In genomic region chr11:83421305-83421704, GRCm38 (mm10) we compare ENCODE assay signal across 10 mouse cellular contexts. TPM values are rescaled to one million over a fixed set of nuclear protein-coding genes. Genes with fewer than 3 reads are reported as not detected.
DNase-seq lines count a peak whose midpoint lies in the region; ATAC-seq and TF ChIP-seq lines count a peak whose summit lies in the region.
"Had no signal": no experiment of that assay in that cellular context is flagged by ENCODE, and none has a peak within 500 bp of the region (broad histone marks: within the 10 kb centered on the region; RNA-seq: fewer than 3 reads in every experiment).

No protein-coding gene starts in this region.

- H3K9ac ChIP-seq in midbrain, embryonic 14.5 days (replicated peaks; ENCODE audit: low read length): no peak overlapping the region
- no peak overlapping the region for H3K9ac ChIP-seq in midbrain, embryonic 13.5 days (replicated peaks)
- no peak overlapping the region for H3K9ac ChIP-seq in lung, postnatal 0 days (replicated peaks; ENCODE audit: low read depth)
- H3K9ac ChIP-seq: embryonic facial prominence, embryonic 13.5 days; lung, embryonic 15.5 days had no signal

- no peak for TF ChIP-seq CTCF in lung, postnatal 0 days (IDR thresholded peaks at IDR 0.05)

- 5% methylated on average over 9 of the region's 9 CpGs for WGBS in midbrain, embryonic 14.5 days
- WGBS in midbrain, embryonic 13.5 days: 5% methylated on average over 9 of the region's 9 CpGs
- 1% methylated on average over 9 of the region's 9 CpGs for WGBS in lung, postnatal 0 days

- no peak for TF ChIP-seq EP300 in lung, postnatal 0 days (IDR thresholded peaks at IDR 0.05)

- H3K27me3 ChIP-seq in midbrain, embryonic 14.5 days (ENCODE audit: control insufficient read depth, insufficient read depth, low read length): peaks cover 27% of the 10 kb centered on the region
- H3K27me3 ChIP-seq in midbrain, embryonic 13.5 days: peaks cover 58% of the 10 kb centered on the region
- H3K27me3 ChIP-seq in lung, postnatal 0 days (replicated peaks; ENCODE audit: insufficient read depth, low read length): peaks cover 11% of the 10 kb centered on the region; the same call in 1 of the 2 replicates

- no peaks in the 10 kb centered on the region for H3K9me3 ChIP-seq in midbrain, embryonic 14.5 days (ENCODE audit: control insufficient read depth, low read length)
- no peaks in the 10 kb centered on the region for H3K9me3 ChIP-seq in midbrain, embryonic 13.5 days
- H3K9me3 ChIP-seq in lung, postnatal 0 days (ENCODE audit: low read length): no peaks in the 10 kb centered on the region
- H3K9me3 ChIP-seq: embryonic facial prominence, embryonic 13.5 days; lung, embryonic 15.5 days had no signal

- intact Hi-C loops in heart, postnatal 10 days (cut with DNase I): no loop called here

- no peak overlapping the region for H3K4me2 ChIP-seq in midbrain, embryonic 14.5 days (ENCODE audit: low read length)
- no peak overlapping the region for H3K4me2 ChIP-seq in midbrain, embryonic 13.5 days (replicated peaks)
- H3K4me2 ChIP-seq in lung, postnatal 0 days (replicated peaks; ENCODE audit: low read depth, low read length): no peak overlapping the region
- H3K4me2 ChIP-seq: embryonic facial prominence, embryonic 13.5 days; lung, embryonic 15.5 days had no signal

- H3K4me1 ChIP-seq in midbrain, embryonic 14.5 days (ENCODE audit: control insufficient read depth, insufficient read depth, low read length): peaks cover 4% of the 10 kb centered on the region
- peaks cover 8% of the 10 kb centered on the region for H3K4me1 ChIP-seq in midbrain, embryonic 13.5 days (replicated peaks)
- H3K4me1 ChIP-seq in lung, postnatal 0 days (ENCODE audit: insufficient read depth, low read depth, low read length): no peaks in the 10 kb centered on the region

- peak; percentile 70 for DNase-seq in midbrain, embryonic 14.5 days
- DNase-seq in adrenal gland, postnatal 10 days: peak; percentile 90
- peak; percentile 77 to 86 for DNase-seq in heart, postnatal 10 days
- DNase-seq in lung, postnatal 0 days (ENCODE audit: low spot score): peak; percentile 80
- peak; percentile 91 for DNase-seq in testis, postnatal 10 days (ENCODE audit: low spot score)
- DNase-seq in cerebellum, postnatal 4 days (ENCODE audit: low spot score in 2 of 2): no peak
- DNase-seq in frontal cortex, postnatal 25 days (ENCODE audit: low spot score in 2 of 2): no peak

- no peak overlapping the region for H3K4me3 ChIP-seq in midbrain, embryonic 14.5 days (replicated peaks; ENCODE audit: low read depth, low read length)
- H3K4me3 ChIP-seq in midbrain, embryonic 13.5 days (replicated peaks): no peak overlapping the region
- no peak overlapping the region for H3K4me3 ChIP-seq in lung, postnatal 0 days (ENCODE audit: low read depth, low read length)
- H3K4me3 ChIP-seq: embryonic facial prominence, embryonic 13.5 days; lung, embryonic 15.5 days had no signal

- ATAC-seq in midbrain, embryonic 14.5 days (ENCODE audit: low FRiP score, low TSS enrichment): no peak
- ATAC-seq in midbrain, embryonic 13.5 days: no peak
- no peak for ATAC-seq in lung, postnatal 0 days

- H3K36me3 ChIP-seq in midbrain, embryonic 14.5 days (ENCODE audit: control insufficient read depth, insufficient read depth, low read length): no peaks in the 10 kb centered on the region
- no peaks in the 10 kb centered on the region for H3K36me3 ChIP-seq in midbrain, embryonic 13.5 days
- H3K36me3 ChIP-seq in lung, postnatal 0 days (ENCODE audit: insufficient read depth, low read length): no peaks in the 10 kb centered on the region
- H3K36me3 ChIP-seq: embryonic facial prominence, embryonic 13.5 days; lung, embryonic 15.5 days had no signal

- no peak overlapping the region for H3K27ac ChIP-seq in midbrain, embryonic 14.5 days (replicated peaks; ENCODE audit: low read depth, low read length)
- no peak overlapping the region for H3K27ac ChIP-seq in midbrain, embryonic 13.5 days
- no peak overlapping the region for H3K27ac ChIP-seq in lung, postnatal 0 days (ENCODE audit: low read length)
- H3K27ac ChIP-seq: embryonic facial prominence, embryonic 13.5 days; lung, embryonic 15.5 days had no signal

RNA-seq across cellular contexts. Expression of gene Gas2l2, which starts 8.0 kb away (rescaled TPM):
- polyA plus RNA-seq in midbrain, embryonic 14.5 days (2014; fragmentation: Nextera tagmentation; extraction: Ambion mirVana): 0.11 and 0.18 TPM in 2 replicates
- 0.17 and 0.23 TPM in 2 replicates for polyA plus RNA-seq in midbrain, embryonic 13.5 days (2015; fragmentation: Nextera tagmentation; extraction: Ambion mirVana)
- total RNA-seq in adrenal gland, postnatal 10 days (2021): not detected
- not detected for total RNA-seq in heart, postnatal 10 days (2021)
- 1.8 and 2.2 TPM in 2 replicates for polyA plus RNA-seq in lung, postnatal 0 days (2015; fragmentation: Nextera tagmentation; extraction: Ambion mirVana)

RNA-seq across cellular contexts. Expression of gene Rasl10b, which starts 12.4 kb away (rescaled TPM):
- polyA plus RNA-seq in midbrain, embryonic 14.5 days (2014; fragmentation: Nextera tagmentation; extraction: Ambion mirVana): 18.3 and 37.9 TPM in 2 replicates
- polyA plus RNA-seq in midbrain, embryonic 13.5 days (2015; fragmentation: Nextera tagmentation; extraction: Ambion mirVana): 12.0 and 21.1 TPM in 2 replicates
- total RNA-seq in adrenal gland, postnatal 10 days (2021): 1 to 10 TPM; 8.5 to 9.1 TPM
- 10 to 100 TPM; 25.7 to 25.9 TPM for total RNA-seq in heart, postnatal 10 days (2021)
- polyA plus RNA-seq in lung, postnatal 0 days (2015; fragmentation: Nextera tagmentation; extraction: Ambion mirVana): 0.80 and 1.2 TPM in 2 replicates

RNA-seq across cellular contexts. Expression of gene 1700020L24Rik, which starts 16.2 kb away (rescaled TPM):
- polyA plus RNA-seq in midbrain, embryonic 14.5 days (2014; fragmentation: Nextera tagmentation; extraction: Ambion mirVana): 0.69 and 1.2 TPM in 2 replicates
- not detected in 2 replicates for polyA plus RNA-seq in midbrain, embryonic 13.5 days (2015; fragmentation: Nextera tagmentation; extraction: Ambion mirVana)
- 1 to 10 TPM in 1 of 2 experiments, under 1 TPM in 1; 0.30 to 1.4 TPM for total RNA-seq in adrenal gland, postnatal 10 days (2021)
- total RNA-seq in heart, postnatal 10 days (2021): not detected
- 0.23 and 0.54 TPM in 2 replicates for polyA plus RNA-seq in lung, postnatal 0 days (2015; fragmentation: Nextera tagmentation; extraction: Ambion mirVana)

RNA-seq across cellular contexts. Expression of gene Mmp28, which starts 41.6 kb away (rescaled TPM):
- polyA plus RNA-seq in midbrain, embryonic 14.5 days (2014; fragmentation: Nextera tagmentation; extraction: Ambion mirVana): 1.6 and 2.7 TPM in 2 replicates
- 2.5 and 3.6 TPM in 2 replicates for polyA plus RNA-seq in midbrain, embryonic 13.5 days (2015; fragmentation: Nextera tagmentation; extraction: Ambion mirVana)
- 10 to 100 TPM in 1 of 2 experiments, 1 to 10 TPM in 1; 9.8 to 15.1 TPM for total RNA-seq in adrenal gland, postnatal 10 days (2021)
- 1 to 10 TPM; 7.4 to 8.4 TPM for total RNA-seq in heart, postnatal 10 days (2021)
- polyA plus RNA-seq in lung, postnatal 0 days (2015; fragmentation: Nextera tagmentation; extraction: Ambion mirVana): 4.2 and 5.1 TPM in 2 replicates

RNA-seq across cellular contexts. Expression of gene Taf15, which starts 51.6 kb away (rescaled TPM):
- polyA plus RNA-seq in midbrain, embryonic 14.5 days (2014; fragmentation: Nextera tagmentation; extraction: Ambion mirVana): 13.7 and 17.0 TPM in 2 replicates
- 17.6 and 19.9 TPM in 2 replicates for polyA plus RNA-seq in midbrain, embryonic 13.5 days (2015; fragmentation: Nextera tagmentation; extraction: Ambion mirVana)
- 10 to 100 TPM; 54.9 to 58.4 TPM for total RNA-seq in adrenal gland, postnatal 10 days (2021)
- total RNA-seq in heart, postnatal 10 days (2021): 10 to 100 TPM; 39.8 to 46.3 TPM
- 3.2 and 4.4 TPM in 2 replicates for polyA plus RNA-seq in lung, postnatal 0 days (2015; fragmentation: Nextera tagmentation; extraction: Ambion mirVana)

Comparison
In these comparisons a context has a peak if more than half of its experiments do, and no peak if none do; other contexts are left out.
1. DNase-seq: peak in midbrain, embryonic 14.5 days (single experiment), adrenal gland, postnatal 10 days (single experiment), heart, postnatal 10 days (2 of 2), lung, postnatal 0 days (single experiment) and testis, postnatal 10 days (single experiment); none in cerebellum, postnatal 4 days (0 of 2) and frontal cortex, postnatal 25 days (0 of 2).